Mouse (Mus musculus) stomach, postnatal 0 days (tissue): ENCODE results near the gene Gabre.

ENCODE experiments used
- CTCF ChIP-seq: IDR thresholded peaks from 2 replicates; pipeline ENCODE4 v1.5.1; 2016; ENCODE audit warnings: antibody characterized with exemption, low read depth, mild to moderate bottlenecking, moderate library complexity
- EP300 ChIP-seq: optimal IDR thresholded peaks from 2 replicates; pipeline ENCODE3; 2016; ENCODE audit warnings: antibody characterized with exemption

DNA sequence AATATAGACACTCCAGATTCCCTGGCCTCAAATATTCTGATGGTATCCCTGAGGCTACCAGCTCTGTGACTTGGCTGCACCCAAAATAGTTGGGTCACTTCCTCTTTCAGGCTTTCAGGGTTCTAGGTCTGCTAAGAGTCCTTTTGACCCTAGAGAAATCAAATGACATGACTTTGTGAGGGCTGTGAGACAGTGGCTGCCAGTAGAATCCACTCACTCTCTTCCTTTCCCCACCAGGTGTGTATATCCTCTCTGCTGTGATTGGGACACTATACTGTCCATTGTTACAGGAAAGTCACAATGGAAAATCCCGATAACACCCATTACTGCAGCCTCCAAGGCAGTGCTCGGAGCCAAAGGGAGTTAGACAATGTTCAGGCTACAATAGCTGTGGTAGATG lies 52.9 kb downstream of the Gabre start, which contains the start of gene Magea4:
- TF ChIP-seq EP300 (no peak), CTCF (no peak)
